Mouse (Mus musculus) embryonic facial prominence, embryonic 15.5 days (tissue): ENCODE results near the gene Atg5. TPM values are rescaled to one million over a fixed set of nuclear protein-coding genes. Genes with fewer than 3 reads are reported as not detected.

Experiments
- ATAC-seq: fragments of 200-750 bp; cut with Nextera tagmentation; 2 replicates; pipeline ENCODE4 v1.8.0; 2017; ENCODE audit warnings: low read depth, moderate TSS enrichment; ENCODE audit not compliant: insufficient number of reproducible peaks, low FRiP score, low TSS enrichment
- H3K27ac ChIP-seq: fragments of 300-500 bp; sonication (generic); replicated peaks from 2 replicates; pipeline ENCODE4 v1.5.1; 2015; ENCODE audit warnings: mild to moderate bottlenecking, inconsistent platforms
- H3K27me3 ChIP-seq: fragments of 300-500 bp; sonication (generic); 2 replicates; pipeline ENCODE4 v1.6.1; 2015; ENCODE audit warnings: inconsistent platforms
- H3K36me3 ChIP-seq: fragments of 300-500 bp; sonication (generic); 2 replicates; pipeline ENCODE4 v1.6.1; 2015; ENCODE audit warnings: mild to moderate bottlenecking, inconsistent platforms
- H3K4me1 ChIP-seq: fragments of 300-500 bp; sonication (generic); 2 replicates; pipeline ENCODE4 v1.6.1; 2015; ENCODE audit warnings: inconsistent platforms
- H3K4me2 ChIP-seq: fragments of 300-500 bp; sonication (generic); replicated peaks from 2 replicates; pipeline ENCODE4 v1.6.1; 2015; ENCODE audit warnings: mild to moderate bottlenecking, inconsistent platforms
- H3K4me3 ChIP-seq: fragments of 300-500 bp; sonication (generic); replicated peaks from 2 replicates; pipeline ENCODE4 v1.5.1; 2015; ENCODE audit warnings: mild to moderate bottlenecking, inconsistent platforms
- H3K9ac ChIP-seq: fragments of 300-500 bp; sonication (generic); 2 replicates; pipeline ENCODE4 v1.6.1; 2015; ENCODE audit warnings: inconsistent platforms
- H3K9me3 ChIP-seq: fragments of 300-500 bp; sonication (generic); replicated peaks from 2 replicates; pipeline ENCODE4 v1.6.1; 2016; ENCODE audit warnings: inconsistent platforms
- WGBS: fragments of 180-500 bp; shearing (Covaris S2); methylation state at CpG from one replicate; pipeline ENCODE4 v1.1.7; 2015; 5-methylcytosine and 5-hydroxymethylcytosine counted together
- microRNA counts: library from miRNA; unstranded; fragments of <30 nt; microRNA quantifications from one replicate; lab custom pipeline; 2016
- microRNA-seq: library from miRNA; unstranded; fragments of <30 nt; microRNA quantifications from one replicate; pipeline ENCODE4, GENCODE M21; 2016; ENCODE audit warnings: borderline number of aligned reads
- polyA plus RNA-seq: library from polyadenylated mRNA; unstranded; fragments of >200 nt; fragmentation: Nextera tagmentation; extraction: Ambion mirVana; gene quantifications from 2 replicates; pipeline ENCODE4 v1.2.1, GENCODE M21; 2015

Gene Atg5
- polyA plus RNA-seq, 1 experiment from 2014 or later = 48.6 TPM

- WGBS = 44% methylated on average over 12 of the region's 12 CpGs
- no peaks in the 10 kb centered on the region for H3K9me3 ChIP-seq
- no peaks in the 10 kb centered on the region for H3K36me3 ChIP-seq
Observed at GRCm38 (mm10) chr10:44391509-44392290, 123.5 kb downstream of the Atg5 start.

GRCm38 (mm10) chr10:44392855-44393254, 124.7 kb downstream of the Atg5 start:
- Histone ChIP-seq H3K4me3 (no peak overlapping the region), H3K4me2 (no peak overlapping the region), H3K36me3 (no peaks in the 10 kb centered on the region), H3K9me3 (no peaks in the 10 kb centered on the region), H3K27ac (no peak overlapping the region), H3K4me1 (0 out of 2 replicates have a peak, but pooled peaks cover 9% of the 10 kb centered on the region), H3K27me3 (no peaks in the 10 kb centered on the region), H3K9ac (no peak overlapping the region)
- WGBS = 69% methylated on average over 8 of the region's 8 CpGs
- ATAC-seq = no peak

More at GRCm38 (mm10) chr10:44391509-44392290, 123.5 kb downstream of the Atg5 start:
- 0 out of 2 replicates have a peak, but pooled peaks cover 9% of the 10 kb centered on the region for H3K4me1 ChIP-seq
- no peak overlapping the region for H3K4me2 ChIP-seq
- no peak overlapping the region for H3K27ac ChIP-seq
- no peak overlapping the region for H3K4me3 ChIP-seq
- ATAC-seq = no peak
- no peak overlapping the region for H3K9ac ChIP-seq
- H3K27me3 ChIP-seq = no peaks in the 10 kb centered on the region

DNA sequence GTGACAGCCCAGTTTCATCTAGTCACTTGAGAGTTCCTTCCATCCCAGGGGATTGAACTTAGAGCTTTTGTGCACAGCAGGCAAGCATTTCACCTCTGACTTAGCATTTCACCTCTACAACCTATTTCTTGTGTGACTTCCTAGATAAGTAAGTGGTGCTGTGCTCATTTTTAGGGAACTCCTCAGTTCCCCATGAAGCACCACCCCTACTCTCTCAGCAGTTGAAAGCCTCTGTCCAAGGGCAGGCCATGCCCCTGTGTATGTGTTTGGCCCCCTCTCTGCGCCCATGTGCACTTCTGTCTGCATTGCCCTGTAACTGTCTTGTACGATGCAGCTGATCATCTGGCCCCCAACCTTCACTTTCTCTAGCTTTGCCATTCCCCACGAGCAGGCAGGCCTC, 132.0 kb downstream of the Atg5 start:
- no peak for ATAC-seq
- H3K36me3 ChIP-seq = no peaks in the 10 kb centered on the region
- H3K4me2 ChIP-seq = no peak overlapping the region
- no peaks in the 10 kb centered on the region for H3K27me3 ChIP-seq
- no peaks in the 10 kb centered on the region for H3K9me3 ChIP-seq
- no peak overlapping the region for H3K4me3 ChIP-seq
- H3K27ac ChIP-seq = no peak overlapping the region
- no peak overlapping the region for H3K9ac ChIP-seq
- 0 out of 2 replicates have a peak, but pooled peaks cover 7% of the 10 kb centered on the region for H3K4me1 ChIP-seq
- WGBS = 63% methylated on average over 3 of the region's 3 CpGs

- Histone ChIP-seq H3K9me3 (no peaks in the 10 kb centered on the region), H3K27ac (no peak overlapping the region), H3K9ac (no peak overlapping the region), H3K4me1 (0 out of 2 replicates have a peak, but pooled peaks cover 7% of the 10 kb centered on the region), H3K4me3 (no peak overlapping the region), H3K4me2 (no peak overlapping the region), H3K36me3 (no peaks in the 10 kb centered on the region), H3K27me3 (no peaks in the 10 kb centered on the region)
- ATAC-seq = no peak
- 65% methylated on average over 13 of the region's 13 CpGs for WGBS
Observed at GRCm38 (mm10) chr10:44400602-44401001, 132.4 kb downstream of the Atg5 start.

DNA sequence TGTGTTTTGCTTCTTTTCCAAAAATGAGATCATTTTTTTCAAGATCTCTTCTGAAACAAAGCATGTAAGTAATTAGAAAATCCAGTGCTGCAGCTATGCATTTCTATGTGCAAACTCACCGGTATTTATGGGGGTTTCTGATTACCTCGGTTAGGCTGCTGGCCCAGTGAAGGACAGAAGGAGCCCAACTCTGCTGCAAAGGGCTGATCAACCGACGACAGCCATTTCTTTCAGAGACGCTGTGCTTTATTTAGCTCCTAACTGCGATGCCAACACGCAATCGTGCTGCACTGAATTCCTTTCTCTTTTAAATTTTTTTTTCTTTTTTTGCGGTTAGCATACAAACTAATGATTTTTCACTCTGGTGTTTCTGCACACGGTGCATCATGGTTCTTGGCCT, 133.4 kb downstream of the Atg5 start:
- Histone ChIP-seq H3K9ac (no peak overlapping the region), H3K27me3 (no peaks in the 10 kb centered on the region)
- WGBS = 49% methylated on average over 10 of the region's 10 CpGs

GRCm38 (mm10) chr10:44403415-44403814, 135.3 kb downstream of the Atg5 start:
- Histone ChIP-seq H3K4me2 (no peak overlapping the region), H3K4me3 (no peak overlapping the region), H3K36me3 (no peaks in the 10 kb centered on the region), H3K27me3 (no peaks in the 10 kb centered on the region), H3K9me3 (no peaks in the 10 kb centered on the region), H3K27ac (no peak overlapping the region), H3K9ac (no peak overlapping the region), H3K4me1 (0 out of 2 replicates have a peak, but pooled peaks cover 7% of the 10 kb centered on the region)
- no peak for ATAC-seq
- WGBS = 60% methylated on average over 7 of the region's 7 CpGs

More for the DNA sequence above, 133.4 kb downstream of the Atg5 start:
- H3K9me3 ChIP-seq = no peaks in the 10 kb centered on the region
- H3K4me1 ChIP-seq = 0 out of 2 replicates have a peak, but pooled peaks cover 7% of the 10 kb centered on the region
- H3K36me3 ChIP-seq = no peaks in the 10 kb centered on the region
- H3K4me3 ChIP-seq = no peak overlapping the region
- no peak overlapping the region for H3K4me2 ChIP-seq
- no peak for ATAC-seq
- no peak overlapping the region for H3K27ac ChIP-seq

- 56% methylated on average over 10 of the region's 10 CpGs for WGBS
- no peak; the same call in 1 of the 2 replicates for ATAC-seq
Observed at GRCm38 (mm10) chr10:44409054-44409453, 140.9 kb downstream of the Atg5 start.

DNA sequence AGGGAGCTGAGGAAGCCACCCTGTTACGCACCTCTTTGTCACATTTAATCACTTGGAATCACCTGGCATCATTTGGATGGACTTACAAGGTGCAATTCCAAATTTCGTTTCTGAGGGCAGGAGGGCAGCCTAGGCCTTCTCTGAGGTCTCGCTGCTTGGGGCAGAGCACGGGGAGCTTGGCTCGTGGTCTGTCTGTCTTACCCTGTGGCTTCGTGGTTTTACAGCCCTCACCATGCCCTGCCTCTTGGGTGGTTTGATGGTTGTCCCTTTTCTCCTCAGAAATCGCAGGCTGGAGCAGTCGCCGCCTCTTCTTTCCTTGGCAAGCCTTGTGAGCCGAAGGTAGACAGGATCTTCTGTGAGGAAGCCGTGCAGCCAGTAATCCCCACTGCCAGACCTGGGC, 141.8 kb downstream of the Atg5 start:
- Histone ChIP-seq H3K36me3 (no peaks in the 10 kb centered on the region), H3K4me3 (no peak overlapping the region), H3K27ac (no peak overlapping the region), H3K9ac (no peak overlapping the region), H3K9me3 (no peaks in the 10 kb centered on the region), H3K4me2 (no peak overlapping the region), H3K4me1 (no peaks in the 10 kb centered on the region), H3K27me3 (no peaks in the 10 kb centered on the region)
- ATAC-seq = no peak
- 68% methylated on average over 11 of the region's 11 CpGs for WGBS

More at GRCm38 (mm10) chr10:44409054-44409453, 140.9 kb downstream of the Atg5 start:
- H3K27me3 ChIP-seq = no peaks in the 10 kb centered on the region
- no peaks in the 10 kb centered on the region for H3K9me3 ChIP-seq
- H3K4me3 ChIP-seq = no peak overlapping the region
- no peaks in the 10 kb centered on the region for H3K36me3 ChIP-seq
- H3K27ac ChIP-seq = no peak overlapping the region
- no peaks in the 10 kb centered on the region for H3K4me1 ChIP-seq
- H3K9ac ChIP-seq = no peak overlapping the region
- H3K4me2 ChIP-seq = no peak overlapping the region

MicroRNAs encoded within 50 kb of the gene (microRNA counts, 519-probe panel; counts per million panel counts)
- 1,967 counts per million, percentile 38 among the panel's probes with 10 or more counts for microRNA mmu-miR-1929 (lab: Ali Mortazavi, UCI)

Small RNAs within 50 kb of the gene (microRNA-seq; reads per million reads assigned to microRNA genes)
- gene Mir1929 = 1.2 reads per million

Other genes starting within 250 kb of the Atg5 start
- 4.6 and 5.0 TPM in 2 replicates for gene Crybg1, start 119.5 kb upstream of the Atg5 start, polyA plus RNA-seq